Mouse (Mus musculus) thymus, postnatal 14 days (tissue): ENCODE data around the gene Gatc.
"Not testable (repeated sequence)": the region's sequence is repeated elsewhere in the genome, so short reads cannot be mapped to it uniquely, and the experiment has no call there.

ENCODE experiments used
- DNase-seq: peaks from one replicate; pipeline ENCODE4 v3.0.0; 2021

The Gatc gene

DNA sequence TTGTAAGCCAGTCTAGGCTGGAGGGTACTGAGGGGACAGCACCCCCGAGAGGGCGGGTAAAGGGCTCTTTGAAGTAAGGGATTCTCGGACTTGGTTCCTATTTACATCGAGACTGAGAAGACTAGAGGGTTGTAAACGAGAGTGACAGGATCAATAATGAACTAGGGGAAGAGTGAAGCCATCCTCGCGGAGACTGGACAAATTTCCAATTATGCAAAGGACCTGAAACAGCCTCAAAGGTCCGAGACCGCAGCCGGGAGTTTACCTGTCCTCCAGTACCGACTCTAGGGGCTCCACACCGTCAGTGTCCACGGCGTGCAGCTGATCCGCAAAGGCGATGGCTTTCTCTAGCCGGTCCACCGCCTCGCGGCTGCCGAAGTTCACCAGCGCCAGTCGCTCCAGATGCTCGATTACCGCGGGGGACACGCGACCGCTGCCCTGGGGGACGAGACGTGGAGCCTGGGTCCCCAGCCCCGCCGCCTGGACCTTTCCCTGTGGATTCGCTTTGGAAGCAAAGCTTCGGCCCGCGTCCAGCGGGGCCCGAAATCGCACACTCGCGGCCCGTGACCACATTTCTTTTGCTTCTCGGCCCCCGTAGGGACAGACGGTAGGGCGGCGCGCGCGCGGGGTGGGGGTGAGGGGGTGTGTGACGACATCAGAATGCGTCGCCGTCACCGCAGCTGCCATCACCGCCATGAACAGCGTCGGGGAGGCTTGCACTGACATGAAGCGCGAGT, at the start of gene Gatc, which contains the start of gene Triap1:
Gatc (minus strand) TSS at position 602 of the 737 bp plus-strand sequence.
Triap1 (plus strand) TSS at position 649 of the 737 bp plus-strand sequence.
- peak; percentile 89 for DNase-seq

DNA sequence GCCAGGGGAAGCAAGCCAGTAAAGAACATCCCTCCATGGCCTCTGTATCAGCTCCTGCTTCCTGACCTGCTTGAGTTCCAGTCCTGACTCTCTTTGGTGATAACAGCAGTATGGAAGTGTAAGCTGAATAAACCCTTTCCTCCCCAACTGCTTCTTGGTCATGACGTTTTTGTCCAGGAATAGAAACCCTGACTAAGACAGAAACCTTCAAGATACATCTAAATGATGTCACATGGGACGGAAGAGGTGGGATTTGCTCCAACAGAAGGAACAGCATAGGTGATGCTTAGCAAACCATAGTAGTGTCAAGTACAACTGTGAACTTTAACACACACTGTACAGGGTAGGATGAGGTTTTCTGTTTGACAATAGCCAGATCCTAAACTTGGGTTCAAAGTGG, 37.9 kb upstream of the Gatc start:
- not testable (repeated sequence) for DNase-seq

DNA sequence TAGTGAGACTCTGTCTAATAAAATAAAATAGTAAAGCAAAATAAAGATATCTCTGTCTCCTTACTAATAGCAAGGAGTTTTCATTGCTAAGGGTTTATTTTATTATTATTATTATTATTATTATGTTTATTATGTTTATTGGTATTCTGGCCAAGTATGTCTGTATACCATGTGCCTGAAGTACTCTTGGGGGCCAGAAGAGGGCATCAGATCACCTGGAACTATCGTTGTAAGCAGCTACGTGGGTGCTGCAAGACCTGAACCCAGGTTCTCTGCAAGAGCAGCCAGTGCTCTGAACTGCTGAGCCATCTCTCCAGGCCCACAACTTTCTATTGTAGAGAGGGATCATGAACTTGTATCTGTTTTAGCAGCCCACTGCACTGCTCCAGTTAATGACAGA, 34.5 kb upstream of the Gatc start:
- peak; percentile 8 for DNase-seq

DNA sequence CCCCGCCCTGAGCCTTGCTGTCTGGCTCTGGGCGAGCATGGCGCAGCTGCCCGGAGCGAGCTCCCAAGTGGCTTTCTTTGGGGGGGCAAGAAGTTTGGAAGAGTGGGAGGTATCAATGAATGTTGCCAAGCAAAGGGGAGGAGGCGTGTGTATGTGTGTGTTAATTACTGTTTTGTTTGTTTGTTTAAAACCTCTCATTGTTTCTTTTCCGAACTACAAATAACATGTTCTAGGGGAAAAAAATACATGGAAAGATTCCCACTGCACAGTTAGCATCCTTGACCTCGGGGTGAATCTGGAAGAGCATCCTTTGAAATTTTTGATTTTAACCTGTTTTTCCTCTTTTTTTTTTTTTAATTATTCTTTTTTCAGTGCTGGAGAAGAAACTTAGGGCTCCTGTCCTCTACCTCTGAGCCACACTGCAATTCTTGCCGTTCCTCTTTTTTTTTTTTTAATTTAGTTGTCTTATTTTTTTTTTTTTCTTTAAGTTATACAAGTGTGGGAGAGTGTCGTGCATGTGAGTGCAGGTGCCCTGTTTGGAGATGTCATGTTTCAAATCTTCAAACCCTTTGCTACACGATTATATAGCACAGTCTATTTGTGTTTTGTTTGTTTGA, 33.3 kb upstream of the Gatc start:
- no peak for DNase-seq

DNA sequence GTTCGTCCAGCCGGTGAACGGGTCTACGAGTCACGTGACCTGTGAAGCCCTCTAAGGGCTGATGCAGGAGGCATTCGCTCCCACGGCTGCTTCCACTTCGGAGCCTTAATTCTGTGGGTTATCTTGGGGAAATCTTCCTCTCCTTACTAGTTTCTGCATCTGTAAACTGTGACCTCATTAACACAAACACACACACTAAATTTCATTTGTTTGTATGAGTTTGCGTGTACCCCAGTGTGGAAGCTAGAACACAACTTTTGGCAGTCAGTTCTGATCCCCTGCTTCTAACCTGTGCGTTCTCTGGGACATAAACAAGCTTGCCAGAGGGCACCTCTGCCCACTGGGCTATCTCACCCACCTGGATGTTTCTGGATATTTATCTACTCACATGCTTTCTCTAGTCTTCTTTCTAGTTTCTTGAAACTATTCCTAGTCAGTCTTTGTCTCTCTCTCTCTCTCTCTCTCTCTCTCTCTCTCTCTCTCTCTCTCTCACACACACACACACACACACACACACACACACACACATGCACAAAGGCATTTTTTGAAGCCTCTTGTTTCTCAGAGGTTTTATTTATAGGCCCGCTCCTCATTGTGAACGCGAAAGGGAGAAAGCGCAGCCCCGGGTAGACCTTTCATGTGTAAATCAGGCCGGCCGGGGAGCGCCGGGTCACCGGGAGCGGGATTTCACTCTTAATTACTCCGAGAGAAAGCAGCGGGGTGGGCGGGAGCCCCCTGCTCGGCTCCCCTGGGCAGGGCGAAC, 32.6 kb upstream of the Gatc start:
- DNase-seq = no peak

DNA sequence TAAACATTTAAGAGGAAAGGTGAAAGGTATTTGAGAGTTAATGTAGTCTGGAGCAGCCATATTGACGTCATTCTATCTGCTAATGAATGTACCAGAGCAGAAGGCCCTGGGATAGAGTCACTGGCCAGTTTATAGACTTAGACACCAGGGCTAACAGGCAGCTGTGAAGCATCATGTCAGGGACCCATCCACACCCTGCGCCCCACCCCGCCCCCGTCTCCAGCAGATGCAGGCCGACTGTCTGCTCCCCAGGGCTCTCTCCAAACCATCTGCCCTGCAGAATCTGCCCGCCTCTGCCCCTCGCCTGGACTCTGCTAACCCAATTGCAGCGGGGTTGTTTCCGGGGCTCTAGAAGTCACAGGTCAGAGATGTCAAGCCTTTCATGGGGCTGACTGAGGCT, 30.8 kb upstream of the Gatc start:
- no peak for DNase-seq

DNA sequence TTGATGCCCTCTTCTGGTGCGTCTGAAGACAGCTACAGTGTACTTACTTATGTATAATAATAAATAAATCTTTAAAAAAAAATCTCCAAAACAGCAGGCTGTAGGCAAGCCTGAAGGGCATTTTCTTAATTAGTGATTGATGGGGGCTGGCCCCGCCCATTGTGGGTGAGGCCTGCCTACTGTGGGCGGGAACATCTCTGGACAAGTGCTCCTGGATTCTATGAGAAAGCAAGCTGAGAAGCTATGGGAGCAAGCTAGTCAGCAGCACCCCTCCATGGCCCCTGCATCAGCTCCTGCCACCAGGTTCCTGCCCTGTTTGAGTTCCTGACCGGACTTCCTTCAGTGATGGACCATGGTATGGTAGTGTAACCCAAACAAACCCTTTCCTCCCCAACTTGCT, 23.8 kb upstream of the Gatc start:
- DNase-seq = no peak

DNA sequence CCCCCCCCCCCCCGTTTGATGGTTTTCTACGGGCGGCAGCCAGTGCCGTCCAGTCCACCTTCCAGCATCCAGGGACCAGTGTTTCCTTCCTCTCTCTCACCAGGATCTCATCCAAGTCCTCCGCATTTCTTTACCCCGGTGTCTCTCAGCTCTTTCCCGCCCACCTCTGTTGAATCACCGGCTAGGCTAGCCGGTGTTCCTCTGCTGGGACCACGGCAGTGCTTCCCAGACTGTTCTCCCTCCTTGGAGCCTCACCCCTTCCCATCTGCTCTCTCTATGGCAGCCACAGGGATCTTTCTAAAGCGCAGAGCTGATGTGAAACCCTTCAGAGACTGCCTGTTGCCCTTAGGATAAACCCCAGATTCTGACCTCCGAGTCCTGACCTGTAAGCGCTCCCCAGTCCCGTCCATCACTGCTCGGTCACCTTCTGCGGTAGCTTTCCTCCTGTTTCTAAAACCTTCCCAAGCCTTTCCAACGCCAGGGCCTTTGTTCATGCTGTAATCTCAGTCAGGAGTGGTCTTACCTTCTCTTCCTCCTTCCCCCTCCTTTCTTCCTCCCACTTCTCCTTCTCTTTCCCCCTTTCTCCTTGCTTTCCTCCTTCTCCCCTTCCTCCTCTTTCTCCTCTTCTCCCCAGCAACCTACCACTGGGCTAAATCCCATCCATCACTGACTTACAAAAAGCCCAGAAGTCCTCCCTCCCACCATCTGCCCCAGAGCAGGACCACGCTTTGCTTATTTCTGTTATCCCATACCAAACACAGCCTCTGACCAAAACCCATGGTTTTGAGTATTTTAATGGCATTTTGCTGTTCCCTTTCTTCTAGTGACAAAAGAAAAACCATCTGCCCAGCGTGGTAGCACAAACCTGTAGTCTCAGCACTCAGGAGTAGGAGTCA, 22.1 kb upstream of the Gatc start:
- no peak for DNase-seq

DNA sequence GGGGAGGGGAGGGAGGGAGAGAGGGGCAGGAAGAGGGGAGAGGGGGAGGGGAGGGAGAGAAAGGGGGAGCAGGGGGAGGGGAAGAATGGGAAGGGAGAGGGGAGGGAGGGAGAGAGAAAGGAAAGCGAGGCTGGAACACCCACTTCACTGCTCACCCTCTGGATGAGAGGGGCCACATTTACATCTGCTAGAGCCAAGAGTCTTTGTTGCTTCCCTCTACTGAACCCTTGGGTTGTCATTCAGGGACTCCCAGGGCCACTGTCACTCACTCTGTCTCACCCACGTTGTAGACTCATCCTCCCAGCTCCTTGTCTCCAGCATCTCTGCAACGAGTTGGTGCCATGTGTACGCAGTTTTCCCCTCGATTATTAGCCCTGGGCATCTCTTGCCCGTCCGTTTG, 21.2 kb upstream of the Gatc start:
- no peak for DNase-seq

DNA sequence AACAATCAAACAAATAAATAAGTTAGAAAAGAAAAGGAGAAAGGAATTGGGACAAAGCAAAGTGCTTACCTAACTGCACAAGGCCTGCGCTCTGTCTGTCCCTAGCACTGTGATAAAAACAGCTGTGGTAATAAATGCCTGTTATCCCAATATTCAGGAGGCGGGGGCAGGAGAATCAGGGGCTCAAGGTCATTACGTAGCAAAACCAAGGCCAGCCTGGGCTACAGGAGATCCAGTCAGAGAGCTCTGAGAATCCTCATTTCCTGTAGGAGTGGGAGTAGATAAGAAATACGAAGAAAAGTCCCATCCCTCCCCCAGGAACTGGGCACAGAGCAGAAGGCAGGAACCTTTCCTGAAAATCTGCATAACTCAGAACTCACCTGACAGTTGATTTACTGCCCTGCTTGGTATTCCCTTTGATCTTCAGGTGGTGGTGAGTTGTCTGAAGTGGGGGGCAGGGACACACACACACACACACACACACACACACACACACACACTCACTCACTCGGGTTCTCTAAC, 18.9 kb upstream of the Gatc start:
- no peak for DNase-seq

DNA sequence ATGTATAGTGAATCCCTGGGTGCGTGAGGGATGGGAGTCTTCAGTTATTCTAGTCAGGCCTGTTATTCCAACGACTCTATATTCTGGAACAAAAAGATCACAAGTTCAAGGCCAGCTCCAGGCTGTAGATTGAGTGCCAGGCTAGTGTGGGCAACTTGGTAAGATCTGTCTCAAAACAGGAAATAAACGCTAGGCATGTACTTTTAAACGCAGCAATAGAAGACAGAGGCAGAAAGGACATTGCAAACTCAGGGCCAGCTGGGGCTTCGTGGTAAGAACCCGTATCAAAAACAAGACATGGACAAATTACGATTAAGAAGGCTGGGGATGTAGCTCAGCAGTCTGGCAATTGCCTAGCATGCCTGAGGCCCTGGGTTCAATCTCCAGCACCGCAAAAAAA, 18.5 kb upstream of the Gatc start:
- no peak for DNase-seq

DNA sequence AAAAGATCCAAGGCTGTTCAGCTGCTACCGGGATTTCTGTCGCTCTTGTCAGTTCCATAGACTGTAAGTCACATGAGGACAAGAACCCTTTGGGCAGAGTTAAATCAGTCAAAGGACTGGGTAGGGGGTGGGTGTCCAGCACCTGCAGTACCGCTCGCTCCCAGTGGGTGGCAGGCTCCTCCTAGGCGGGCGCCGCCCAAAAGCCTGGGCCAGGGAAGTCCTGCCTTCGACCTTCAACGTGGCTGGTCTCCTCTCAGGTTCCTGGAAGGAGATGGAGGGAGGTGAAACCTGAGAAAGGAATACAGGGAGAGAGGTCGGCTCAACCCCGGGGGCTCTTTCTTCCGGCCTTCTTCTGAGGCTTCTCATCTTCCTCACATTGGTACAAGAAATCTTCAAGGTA, 17.9 kb upstream of the Gatc start:
- DNase-seq = peak; percentile 86

DNA sequence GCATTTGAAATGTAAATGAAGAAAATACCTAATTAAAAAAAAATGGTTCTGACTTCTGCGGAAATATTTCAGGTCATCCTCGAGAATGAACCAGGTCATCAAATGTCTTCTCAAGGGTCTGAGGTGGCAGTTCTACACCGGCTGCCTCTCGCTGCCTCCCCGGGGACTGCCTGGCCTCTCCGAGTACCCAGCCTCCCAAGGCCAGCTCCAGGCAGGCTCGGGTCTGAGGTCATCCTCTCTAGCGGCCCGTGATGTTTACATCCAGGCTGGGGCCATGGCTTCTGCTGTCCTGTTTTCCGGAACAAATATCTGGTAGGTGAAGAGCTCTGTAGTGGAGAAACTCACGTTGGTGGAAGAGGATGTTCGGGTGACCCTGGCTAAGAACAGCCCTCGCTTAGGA, 14.1 kb upstream of the Gatc start:
- DNase-seq = no peak

DNA sequence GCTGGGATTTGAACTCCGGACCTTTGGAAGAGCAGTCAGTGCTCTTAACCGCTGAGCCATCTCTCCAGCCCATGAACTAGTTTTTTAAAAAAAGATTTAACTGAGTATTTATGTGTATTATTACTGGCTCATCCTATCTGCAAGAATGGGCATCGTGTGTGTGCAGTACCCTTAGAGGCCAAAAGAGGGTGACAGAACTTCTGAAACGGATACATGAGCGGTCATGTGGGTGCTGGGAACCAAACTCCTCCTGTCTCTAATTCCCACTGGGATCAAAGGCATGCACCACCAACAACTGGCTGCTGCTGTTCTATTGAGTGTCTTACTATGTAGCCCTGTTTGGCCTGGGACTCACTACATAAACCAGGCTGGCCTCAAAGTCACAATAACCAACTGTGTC, 10.4 kb upstream of the Gatc start:
- no peak for DNase-seq

DNA sequence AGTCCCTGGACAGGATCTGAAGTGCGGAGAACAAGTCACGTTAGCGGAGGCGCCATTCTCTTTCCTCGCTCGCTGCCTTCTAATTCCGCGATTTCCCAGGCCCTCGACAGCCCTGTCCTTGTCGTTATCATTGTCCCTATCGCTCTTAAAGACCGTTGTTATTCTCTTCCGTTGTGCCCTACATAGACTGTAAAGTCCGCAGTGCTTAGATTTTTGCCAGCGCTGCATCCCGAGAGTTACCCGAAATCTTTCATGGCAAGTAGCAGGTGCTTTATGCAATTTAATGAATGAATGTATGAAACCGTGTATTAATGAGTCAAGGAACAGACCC, 8.2 kb upstream of the Gatc start:
- no peak for DNase-seq

DNA sequence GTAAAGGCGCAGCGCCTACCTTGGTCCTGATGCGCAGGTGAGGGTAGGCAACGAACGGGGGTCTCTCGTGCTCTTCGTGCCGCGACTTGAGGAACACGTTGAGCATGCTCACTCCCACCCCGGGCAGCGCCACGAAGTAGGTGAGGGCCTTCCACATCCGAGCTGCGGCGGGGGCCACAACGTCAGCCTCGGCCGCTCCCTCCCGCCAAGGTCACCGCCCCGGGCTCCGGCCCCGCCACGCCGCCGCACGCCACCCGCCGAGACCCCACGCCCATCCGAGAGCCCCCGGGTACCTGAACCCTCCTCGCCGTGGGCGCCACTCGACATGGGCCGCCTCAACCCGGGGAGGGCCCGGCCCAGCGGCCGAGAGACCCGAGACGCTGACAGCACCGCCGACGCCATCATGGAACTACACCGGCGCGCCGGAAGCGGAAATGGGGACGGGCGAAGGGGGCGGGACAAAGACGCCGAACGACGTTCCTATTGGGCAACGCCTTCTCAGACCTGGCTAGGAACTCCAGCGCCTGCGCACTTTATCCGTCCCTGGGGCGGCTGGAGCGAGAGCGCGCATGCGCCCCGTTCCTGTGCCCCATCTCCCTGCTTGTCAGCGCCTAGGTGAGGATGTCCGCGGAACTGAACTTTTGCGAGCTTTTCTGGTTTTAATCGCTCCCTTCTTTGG, 7.7 kb upstream of the Gatc start, which contains the start of gene Cox6a1:
Cox6a1 (minus strand) TSS at position 436 of the 679 bp plus-strand sequence.
- DNase-seq = peak; percentile 99

DNA sequence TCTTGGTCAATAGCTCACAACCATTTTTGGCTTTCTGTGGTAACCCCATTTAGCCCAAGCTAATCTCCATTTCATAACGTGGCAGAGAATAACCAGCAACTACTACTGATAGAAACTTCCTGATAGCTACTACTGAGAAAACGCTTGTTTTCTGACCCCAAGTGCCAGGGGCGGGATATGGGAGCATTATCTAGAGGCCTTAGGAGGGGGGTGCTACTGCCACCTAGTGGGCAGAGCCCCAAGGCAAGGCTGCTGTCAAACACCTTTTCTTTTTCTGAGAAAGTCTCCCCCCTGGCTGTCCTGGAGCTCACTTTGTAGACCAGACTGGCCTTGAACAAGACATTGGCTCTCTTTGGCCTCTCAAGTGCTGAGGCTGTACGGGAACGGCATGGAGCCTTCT, 6.6 kb upstream of the Gatc start:
- DNase-seq = peak; percentile 89

DNA sequence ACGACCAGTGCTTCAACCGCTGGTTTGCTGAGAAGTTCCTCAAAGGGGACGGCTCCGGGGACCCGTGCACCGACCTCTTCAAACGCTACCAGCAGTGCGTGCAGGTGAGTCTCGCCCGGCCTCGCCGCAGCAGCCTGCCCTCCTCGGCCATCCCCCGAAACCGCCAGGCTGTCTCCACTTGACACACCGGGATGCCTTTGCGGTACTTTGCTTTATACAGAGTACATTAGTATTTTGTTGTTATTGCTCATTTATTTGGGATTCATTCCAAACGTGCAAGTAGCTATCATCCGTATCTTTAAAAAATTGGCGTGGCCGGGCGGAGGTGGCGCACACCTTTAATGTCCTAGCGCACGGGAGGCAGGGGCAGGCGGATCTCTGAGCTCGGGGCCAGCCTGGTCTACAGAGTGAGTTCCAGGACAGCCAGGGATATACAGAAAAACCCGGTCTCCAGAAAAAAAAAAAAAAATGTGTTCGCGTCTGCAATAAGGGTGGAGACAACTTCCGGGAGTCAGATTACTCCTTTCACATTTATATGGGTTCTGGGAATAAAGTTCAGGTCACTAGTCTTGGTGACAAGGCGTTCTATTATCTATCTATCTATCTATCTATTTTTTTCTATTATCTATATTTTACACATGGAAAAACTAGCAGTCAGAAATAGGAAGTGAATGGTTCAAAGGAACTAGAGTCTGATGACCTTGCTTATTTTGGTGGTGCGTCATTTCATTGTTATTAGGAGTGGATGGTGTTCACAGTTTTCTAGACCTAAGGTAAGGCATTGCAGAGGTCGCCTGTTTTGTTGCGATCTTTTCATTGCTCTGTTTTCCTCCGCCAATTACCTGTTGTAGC, 562 bp upstream of the Gatc start:
- DNase-seq = no peak

DNA sequence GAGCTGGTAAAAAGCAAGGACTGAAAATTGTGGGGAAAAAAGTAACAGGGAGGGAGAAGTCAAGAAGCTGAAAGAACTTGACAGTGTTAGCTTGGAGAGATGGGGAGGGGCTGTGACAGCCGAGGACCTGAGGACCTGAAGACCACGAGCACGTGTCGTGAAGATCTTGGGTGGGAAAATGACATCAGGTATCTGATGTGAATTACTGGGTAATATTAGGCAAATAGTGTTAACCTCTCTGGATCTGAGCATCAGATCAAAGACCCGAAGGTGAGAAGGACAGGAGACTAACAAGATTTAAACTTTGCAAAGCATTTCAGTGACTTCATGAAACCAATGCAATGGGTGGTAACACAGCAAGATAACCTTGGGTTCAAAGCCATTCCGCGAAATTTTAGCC, 971 bp downstream of the Gatc start:
- DNase-seq = no peak

DNA sequence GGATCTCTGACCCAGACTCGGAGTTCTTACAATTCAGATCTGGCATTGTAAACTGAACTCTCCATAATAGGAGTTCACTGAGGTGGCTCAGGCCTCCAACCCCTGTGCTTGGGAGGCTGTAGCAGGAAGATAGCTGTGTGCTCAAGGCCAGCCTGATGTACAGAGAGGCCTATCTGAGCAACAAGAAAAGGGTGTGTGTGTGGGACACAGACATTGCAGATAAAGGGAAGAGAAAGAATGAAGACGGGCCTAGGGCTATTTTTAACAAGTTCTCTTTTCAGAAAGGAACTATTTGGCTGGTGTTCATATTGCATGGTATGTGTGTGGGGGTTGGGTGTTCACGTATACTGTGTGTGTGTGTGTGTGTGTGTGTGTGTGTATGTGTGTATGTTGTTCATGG, 7.4 kb downstream of the Gatc start:
- no peak for DNase-seq

DNA sequence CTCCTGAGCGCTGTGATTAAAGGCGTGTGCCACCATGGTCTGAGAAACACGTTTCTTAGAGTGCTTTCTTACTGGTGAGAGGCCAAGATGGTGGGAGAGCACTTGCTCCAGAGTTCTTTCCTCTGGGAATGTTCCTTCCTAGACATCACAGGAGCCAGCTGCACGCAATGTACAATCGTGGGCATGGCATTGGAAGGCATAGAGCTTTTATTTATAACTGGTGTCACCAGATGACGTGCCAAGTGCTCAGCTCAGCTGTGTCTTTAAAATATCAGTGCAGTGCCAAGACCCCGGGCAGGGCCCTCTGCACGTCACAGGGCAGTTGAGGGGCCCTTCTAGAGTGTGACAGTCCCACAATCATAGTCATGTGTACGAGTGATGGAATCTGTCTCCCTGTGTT, 10.0 kb downstream of the Gatc start:
- no peak for DNase-seq
